Mouse (Mus musculus) neutrophil, adult 65 days (primary cell): Measurements from ENCODE around the gene Rps8. TPM values are rescaled to one million over a fixed set of nuclear protein-coding genes. Genes with fewer than 3 reads are reported as not detected.

Experiments
- total RNA-seq: library from RNA; stranded (reverse); gene quantifications from 2 replicates; pipeline ENCODE4 v1.2.4, GENCODE M21; 2023

The Rps8 gene
- total RNA-seq: 525 and 591 TPM in 2 replicates

DNA sequence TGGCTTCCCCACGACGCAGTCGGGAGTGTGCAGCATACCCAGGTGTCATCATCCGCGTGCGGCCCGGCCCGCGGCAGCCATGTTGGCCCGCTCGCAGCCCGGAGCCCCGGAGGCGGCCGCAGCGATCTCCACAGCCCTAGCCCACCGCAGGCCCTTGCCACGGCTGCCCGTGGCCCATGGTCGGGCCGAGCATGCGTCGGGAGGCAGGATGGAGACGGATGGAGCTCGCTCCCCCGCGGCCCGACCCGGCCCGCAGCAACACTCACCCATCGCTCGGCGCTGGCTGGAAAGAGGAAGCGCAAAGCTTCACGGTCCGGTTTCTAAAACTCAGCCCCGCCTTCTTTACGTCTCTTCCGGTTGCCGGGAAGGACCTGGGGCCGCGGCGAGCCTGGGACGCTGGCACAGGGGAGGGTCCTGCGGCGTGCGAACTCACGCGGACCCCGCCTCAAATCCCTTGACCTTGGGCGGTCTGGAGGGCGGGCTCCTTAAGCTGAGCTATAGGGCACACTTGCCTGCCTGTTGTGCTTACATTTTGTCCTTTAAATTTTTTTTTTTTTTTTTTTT is at the start of gene Rps8:
TSS of gene Rps8 (minus strand) at position 452 of the 564 bp plus-strand sequence.

GRCm38 (mm10) chr4:117181863-117182758 is 26.1 kb upstream of the Rps8 start, which contains the start of gene Kif2c:
TSS of gene Kif2c (minus strand) at chr4:117182639.

DNA sequence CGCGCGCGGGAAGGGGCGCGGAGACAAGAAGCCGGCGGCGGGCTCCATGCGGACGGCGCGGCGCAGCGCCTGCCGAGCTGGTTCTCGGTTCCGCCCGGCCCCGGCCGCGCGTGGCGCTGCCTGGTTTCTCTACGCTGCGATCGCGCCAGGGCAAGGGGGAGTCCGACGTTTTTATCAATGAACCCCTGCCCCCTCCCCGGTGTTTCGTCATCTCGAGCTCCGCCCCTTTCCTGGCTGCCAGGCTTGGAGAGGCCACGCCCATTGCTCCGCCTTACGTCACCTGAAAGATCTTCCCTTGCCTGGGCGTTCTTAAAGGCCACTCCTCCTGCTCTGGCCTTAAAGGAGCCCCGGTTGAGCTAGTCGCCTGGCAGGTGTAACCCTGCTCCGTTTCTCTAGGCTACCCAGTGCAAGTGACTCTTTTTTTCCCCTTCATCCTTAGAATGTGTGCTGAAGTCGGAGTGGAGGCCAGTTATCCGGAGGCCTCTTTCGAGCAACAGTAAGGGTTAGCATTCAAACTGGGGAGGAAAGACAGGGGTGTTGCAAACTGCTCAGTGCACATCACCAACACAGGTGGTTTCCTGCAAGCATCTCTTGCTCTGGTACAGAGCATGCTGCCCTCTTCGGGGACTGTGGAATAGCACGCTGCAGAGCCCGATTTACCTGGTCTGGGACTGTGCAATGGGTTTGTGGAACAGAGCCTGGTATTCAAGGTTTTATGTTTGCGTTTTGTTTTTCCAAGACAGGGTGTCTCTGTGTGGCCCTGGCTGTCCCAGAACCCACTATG is 22.0 kb downstream of the Rps8 start, which contains the start of gene Plk3:
TSS of gene Plk3 (minus strand) at position 147 of the 784 bp plus-strand sequence.

DNA sequence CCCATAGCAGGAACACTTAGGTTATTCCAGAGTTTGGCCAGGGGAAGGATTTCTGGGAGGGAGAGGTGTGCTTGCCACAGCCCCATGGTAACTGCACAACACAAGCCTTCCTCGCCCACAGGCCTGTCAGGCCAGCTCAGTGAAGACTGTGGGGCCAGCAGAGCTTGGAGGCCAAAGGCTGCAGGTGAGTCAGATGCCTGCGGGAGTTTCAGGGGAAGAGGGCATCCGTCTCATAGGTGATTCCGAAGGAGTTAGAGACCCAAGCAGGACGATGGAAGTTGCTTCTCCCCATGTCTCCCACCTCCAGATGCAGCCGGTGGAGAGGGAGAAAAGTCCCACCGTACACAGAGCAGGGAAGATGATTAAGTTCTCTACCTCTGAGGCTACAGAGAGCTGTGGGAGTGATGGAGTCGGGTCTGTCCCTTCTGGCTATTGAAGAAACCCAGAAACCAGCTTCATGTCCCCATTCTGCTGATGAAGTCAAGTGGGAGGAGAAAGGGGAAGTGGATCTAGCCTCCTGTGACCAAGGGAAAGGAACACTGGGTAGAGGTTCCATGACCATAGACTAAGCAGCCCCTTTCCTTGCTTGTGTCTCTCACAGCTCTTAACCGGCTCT is 29.3 kb downstream of the Rps8 start, which contains the start of gene Tctex1d4:
TSS of gene Tctex1d4 (plus strand) at position 120 of the 616 bp plus-strand sequence.

GRCm38 (mm10) chr4:117125348-117125909 is 30.6 kb downstream of the Rps8 start, which contains the start of gene Btbd19:
TSS of gene Btbd19 (minus strand) at chr4:117125725.

Other genes starting within 250 kb of the Rps8 start
- 30.5 and 44.3 TPM in 2 replicates for gene Urod, start 161.8 kb downstream of the Rps8 start, total RNA-seq
- 28.2 and 42.0 TPM in 2 replicates for gene Hectd3, start 160.9 kb downstream of the Rps8 start, total RNA-seq
- gene Eif2b3, start 136.8 kb downstream of the Rps8 start, total RNA-seq: 2.9 and 3.8 TPM in 2 replicates
- gene Ptch2, start 60.2 kb downstream of the Rps8 start, total RNA-seq: 2.7 and 6.0 TPM in 2 replicates
- 31.9 and 50.6 TPM in 2 replicates for gene Btbd19, start 30.5 kb downstream of the Rps8 start, total RNA-seq
- 0.69 and 1.1 TPM in 2 replicates for gene Tctex1d4, start 29.4 kb downstream of the Rps8 start, total RNA-seq
- gene Plk3, start 22.3 kb downstream of the Rps8 start, total RNA-seq: 385 and 528 TPM in 2 replicates
- 15.8 and 17.1 TPM in 2 replicates for gene Kif2c, start 26.4 kb upstream of the Rps8 start, total RNA-seq
- 0.45 and 1.5 TPM in 2 replicates for gene Tmem53, start 95.7 kb upstream of the Rps8 start, total RNA-seq
- gene Armh1, start 95.9 kb upstream of the Rps8 start, total RNA-seq: not detected in 2 replicates